Mouse (Mus musculus): Measurements from ENCODE around the gene Ang5. TPM values are rescaled to one million over a fixed set of nuclear protein-coding genes. Genes with fewer than 3 reads are reported as not detected.
"Not testable (repeated sequence)": the region's sequence is repeated elsewhere in the genome, so short reads cannot be mapped to it uniquely, and the experiment has no call there.

Ang5 gene
- polyA plus RNA-seq (2014; fragmentation: Nextera tagmentation; extraction: Ambion mirVana): not detected in 2 replicates

DNA sequence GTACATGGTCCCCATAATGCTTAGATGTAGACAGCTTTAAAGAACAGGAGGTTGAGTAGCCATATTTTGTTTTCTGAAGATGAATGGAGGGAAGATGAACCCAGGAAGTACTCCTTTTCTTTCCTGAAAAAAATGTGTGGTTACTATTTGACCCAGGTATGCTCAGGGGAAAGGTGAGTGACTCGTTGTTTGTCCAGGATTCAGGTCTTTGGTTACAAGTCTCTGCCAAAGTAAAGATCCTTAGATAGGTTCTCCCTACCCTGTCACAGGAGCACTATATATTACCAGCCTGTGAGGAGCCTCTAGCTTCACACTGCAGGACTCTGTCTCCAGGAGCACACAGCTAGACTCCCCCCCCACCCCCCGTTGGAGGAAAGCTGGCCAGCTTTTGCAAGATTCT is at the start of gene Ang5:
Gene Ang5, plus strand, starts transcription at position 301 of the 400 bp plus-strand sequence.
- H3K4me3 ChIP-seq (ENCODE audit: low read depth, low read length): not testable (repeated sequence)

GRCm38 (mm10) chr14:43918214-43918613 is 38.7 kb upstream of the Ang5 start:
- H3K4me1 ChIP-seq (replicated peaks; ENCODE audit: control insufficient read depth, insufficient read depth, low read length); ATAC-seq (replicated peaks; ENCODE audit: low FRiP score); H3K9me3 ChIP-seq (ENCODE audit: control insufficient read depth, low read length); DNase-seq (ENCODE audit: low spot score); H3K27me3 ChIP-seq (replicated peaks; ENCODE audit: control insufficient read depth, insufficient read depth, low read length); H3K4me2 ChIP-seq; H3K27ac ChIP-seq (ENCODE audit: low read depth, low read length); H3K4me3 ChIP-seq (ENCODE audit: low read depth, low read length); H3K36me3 ChIP-seq (ENCODE audit: control insufficient read depth, insufficient read depth, low read length); H3K9ac ChIP-seq (ENCODE audit: low read depth, low read length): not testable (repeated sequence)

More for the DNA sequence above, at the start of gene Ang5:
- not testable (repeated sequence) for H3K27ac ChIP-seq (ENCODE audit: low read depth, low read length); H3K4me1 ChIP-seq (replicated peaks; ENCODE audit: control insufficient read depth, insufficient read depth, low read length); H3K27me3 ChIP-seq (replicated peaks; ENCODE audit: control insufficient read depth, insufficient read depth, low read length); H3K9ac ChIP-seq (ENCODE audit: low read depth, low read length); H3K36me3 ChIP-seq (ENCODE audit: control insufficient read depth, insufficient read depth, low read length); ATAC-seq (replicated peaks; ENCODE audit: low FRiP score); H3K4me2 ChIP-seq; DNase-seq (ENCODE audit: low spot score); H3K9me3 ChIP-seq (ENCODE audit: control insufficient read depth, low read length)
- WGBS: no CpG with 5 or more reads among the region's 2 CpGs

- not testable (repeated sequence) for H3K4me1 ChIP-seq (replicated peaks; ENCODE audit: control insufficient read depth, insufficient read depth, low read length); ATAC-seq (replicated peaks; ENCODE audit: low FRiP score); H3K4me2 ChIP-seq; DNase-seq (ENCODE audit: low spot score); H3K36me3 ChIP-seq (ENCODE audit: control insufficient read depth, insufficient read depth, low read length); H3K9me3 ChIP-seq (ENCODE audit: control insufficient read depth, low read length); H3K27ac ChIP-seq (ENCODE audit: low read depth, low read length); H3K9ac ChIP-seq (ENCODE audit: low read depth, low read length); H3K4me3 ChIP-seq (ENCODE audit: low read depth, low read length); H3K27me3 ChIP-seq (replicated peaks; ENCODE audit: control insufficient read depth, insufficient read depth, low read length)
- 82% methylated on average over 3 of the region's 3 CpGs for WGBS
Observed at GRCm38 (mm10) chr14:43923459-43923858, 33.4 kb upstream of the Ang5 start, which contains the start of gene Ear10. Ear10 (minus strand) TSS chr14:43923559.

DNA sequence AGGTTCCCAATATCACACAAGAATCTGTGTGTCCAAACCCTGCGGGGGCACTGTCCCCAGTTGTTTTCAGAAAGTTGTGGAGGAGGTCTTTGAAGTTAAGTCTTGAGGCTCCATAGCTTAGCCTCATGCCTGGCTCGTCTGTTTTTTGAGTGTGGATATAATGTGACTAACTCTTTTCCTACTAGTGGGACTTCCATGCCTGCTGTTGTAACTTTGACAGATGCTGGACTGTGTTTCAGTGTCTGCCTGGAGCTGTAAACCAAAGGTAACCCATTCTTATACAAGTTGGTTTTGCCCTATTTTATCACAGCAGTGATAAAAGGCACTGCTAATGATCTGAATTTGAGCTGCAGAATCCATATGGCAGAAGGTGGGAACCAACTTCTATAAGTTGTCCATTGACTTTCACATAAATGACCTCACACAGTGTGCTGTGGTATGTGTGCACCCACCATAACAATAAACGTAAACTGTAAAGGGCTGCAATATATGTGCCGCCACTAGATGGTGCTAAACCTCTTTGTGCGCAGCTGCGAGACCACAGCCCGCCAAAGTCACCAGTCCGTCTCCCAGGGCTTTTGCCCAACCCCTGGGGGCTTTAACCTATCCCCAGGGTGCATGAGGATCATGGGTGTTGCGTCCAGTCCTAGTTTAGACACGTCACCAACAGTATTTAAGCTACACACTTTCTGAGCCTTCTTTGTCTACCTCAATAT is 32.0 kb upstream of the Ang5 start, which contains the start of gene Gm8113:
Gene Gm8113, plus strand, starts transcription at position 703 of the 716 bp plus-strand sequence.
- ATAC-seq (replicated peaks; ENCODE audit: low FRiP score): peak; percentile 99
- 10% methylated on average over 10 of the region's 10 CpGs for WGBS
- H3K4me1 ChIP-seq (replicated peaks; ENCODE audit: control insufficient read depth, insufficient read depth, low read length); H3K27me3 ChIP-seq (replicated peaks; ENCODE audit: control insufficient read depth, insufficient read depth, low read length); H3K9me3 ChIP-seq (ENCODE audit: control insufficient read depth, low read length); H3K36me3 ChIP-seq (ENCODE audit: control insufficient read depth, insufficient read depth, low read length): not testable (repeated sequence)
- Histone ChIP-seq H3K4me2 (peak within 1 kb of the TSS; percentile 62), H3K27ac (ENCODE audit: low read depth, low read length) (peak within 1 kb of the TSS; percentile 77), H3K9ac (ENCODE audit: low read depth, low read length) (peak within 1 kb of the TSS; percentile 66), H3K4me3 (ENCODE audit: low read depth, low read length) (peak within 1 kb of the TSS; percentile 54)
- peak; percentile 71 for DNase-seq (ENCODE audit: low spot score)

- H3K36me3 ChIP-seq (ENCODE audit: control insufficient read depth, insufficient read depth, low read length); H3K9me3 ChIP-seq (ENCODE audit: control insufficient read depth, low read length); H3K4me1 ChIP-seq (replicated peaks; ENCODE audit: control insufficient read depth, insufficient read depth, low read length); H3K27me3 ChIP-seq (replicated peaks; ENCODE audit: control insufficient read depth, insufficient read depth, low read length): not testable (repeated sequence)
- Histone ChIP-seq H3K4me3 (ENCODE audit: low read depth, low read length) (peak overlapping the region; percentile 54), H3K27ac (ENCODE audit: low read depth, low read length) (peak overlapping the region; percentile 77), H3K4me2 (peak overlapping the region; percentile 62), H3K9ac (ENCODE audit: low read depth, low read length) (peak overlapping the region; percentile 66)
- 3% methylated on average over 21 of the region's 21 CpGs for WGBS
- peak; percentile 76 for ATAC-seq (replicated peaks; ENCODE audit: low FRiP score)
- DNase-seq (ENCODE audit: low spot score): peak; percentile 46
Observed at GRCm38 (mm10) chr14:43925404-43925950, 31.4 kb upstream of the Ang5 start.

- H3K9me3 ChIP-seq (ENCODE audit: control insufficient read depth, low read length); H3K9ac ChIP-seq (ENCODE audit: low read depth, low read length); H3K4me1 ChIP-seq (replicated peaks; ENCODE audit: control insufficient read depth, insufficient read depth, low read length); H3K4me3 ChIP-seq (ENCODE audit: low read depth, low read length); H3K27me3 ChIP-seq (replicated peaks; ENCODE audit: control insufficient read depth, insufficient read depth, low read length); H3K4me2 ChIP-seq; ATAC-seq (replicated peaks; ENCODE audit: low FRiP score); H3K36me3 ChIP-seq (ENCODE audit: control insufficient read depth, insufficient read depth, low read length); H3K27ac ChIP-seq (ENCODE audit: low read depth, low read length): not testable (repeated sequence)
- 14% methylated on average over 8 of the region's 8 CpGs for WGBS
- DNase-seq (ENCODE audit: low spot score): peak; percentile 39
Observed at GRCm38 (mm10) chr14:43932991-43933390, 23.9 kb upstream of the Ang5 start.

DNA sequence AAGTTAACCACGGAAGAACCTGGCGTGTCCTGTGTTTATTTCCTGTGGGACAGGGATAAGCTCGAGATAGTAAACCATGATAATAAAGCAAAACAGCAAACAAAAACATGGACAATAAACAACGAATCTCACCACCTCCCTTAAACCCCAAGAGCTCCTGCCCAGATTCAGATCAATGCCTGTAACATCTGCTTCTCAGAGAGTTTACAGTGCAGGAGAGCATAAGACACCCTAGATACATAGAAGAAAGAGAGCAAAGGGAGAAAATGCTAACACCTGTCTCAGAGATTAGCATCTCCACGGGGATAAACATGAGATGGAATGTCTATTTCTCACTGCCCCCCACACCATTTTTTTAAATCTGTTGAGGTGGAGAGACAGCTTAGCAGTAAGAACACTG is 23.5 kb upstream of the Ang5 start:
- not testable (repeated sequence) for H3K4me1 ChIP-seq (replicated peaks; ENCODE audit: control insufficient read depth, insufficient read depth, low read length); H3K27ac ChIP-seq (ENCODE audit: low read depth, low read length); DNase-seq (ENCODE audit: low spot score); ATAC-seq (replicated peaks; ENCODE audit: low FRiP score); H3K4me2 ChIP-seq; H3K27me3 ChIP-seq (replicated peaks; ENCODE audit: control insufficient read depth, insufficient read depth, low read length); H3K9me3 ChIP-seq (ENCODE audit: control insufficient read depth, low read length); H3K4me3 ChIP-seq (ENCODE audit: low read depth, low read length); H3K36me3 ChIP-seq (ENCODE audit: control insufficient read depth, insufficient read depth, low read length); H3K9ac ChIP-seq (ENCODE audit: low read depth, low read length)
- 54% methylated on average over 5 of the region's 5 CpGs for WGBS

DNA sequence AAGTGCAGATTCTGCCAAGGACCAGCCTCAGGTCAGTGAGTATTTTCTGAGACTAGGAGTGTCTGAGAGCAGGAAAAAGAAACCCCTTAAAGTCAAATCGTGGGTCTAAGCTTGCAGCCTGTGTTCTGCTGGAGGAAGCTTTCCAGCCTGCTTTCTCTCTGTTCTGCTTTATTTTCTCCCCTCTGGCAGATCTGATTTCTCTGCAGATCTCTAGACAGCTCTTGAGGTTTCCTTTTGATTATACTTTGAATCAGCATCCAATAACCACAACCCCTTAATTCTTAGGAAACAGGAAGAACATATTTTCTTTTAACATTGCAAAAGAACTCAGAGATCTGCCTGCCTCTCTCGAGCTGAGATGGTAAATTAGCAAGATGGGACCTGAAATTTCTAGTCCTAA is 3.5 kb upstream of the Ang5 start:
- not testable (repeated sequence) for ATAC-seq (replicated peaks; ENCODE audit: low FRiP score); H3K4me3 ChIP-seq (ENCODE audit: low read depth, low read length); DNase-seq (ENCODE audit: low spot score); H3K4me2 ChIP-seq; H3K27me3 ChIP-seq (replicated peaks; ENCODE audit: control insufficient read depth, insufficient read depth, low read length); H3K36me3 ChIP-seq (ENCODE audit: control insufficient read depth, insufficient read depth, low read length); H3K9ac ChIP-seq (ENCODE audit: low read depth, low read length); H3K4me1 ChIP-seq (replicated peaks; ENCODE audit: control insufficient read depth, insufficient read depth, low read length); H3K9me3 ChIP-seq (ENCODE audit: control insufficient read depth, low read length); H3K27ac ChIP-seq (ENCODE audit: low read depth, low read length)
- WGBS: 46% methylated on average over 2 of the region's 2 CpGs

GRCm38 (mm10) chr14:43955074-43955473 is 1.8 kb upstream of the Ang5 start:
- not testable (repeated sequence) for H3K9me3 ChIP-seq (ENCODE audit: control insufficient read depth, low read length); DNase-seq (ENCODE audit: low spot score); H3K4me2 ChIP-seq; H3K9ac ChIP-seq (ENCODE audit: low read depth, low read length); H3K27ac ChIP-seq (ENCODE audit: low read depth, low read length); H3K4me3 ChIP-seq (ENCODE audit: low read depth, low read length); H3K4me1 ChIP-seq (replicated peaks; ENCODE audit: control insufficient read depth, insufficient read depth, low read length); ATAC-seq (replicated peaks; ENCODE audit: low FRiP score); H3K36me3 ChIP-seq (ENCODE audit: control insufficient read depth, insufficient read depth, low read length); H3K27me3 ChIP-seq (replicated peaks; ENCODE audit: control insufficient read depth, insufficient read depth, low read length)
- no CpG with 5 or more reads among the region's 1 CpGs for WGBS
